Mouse (Mus musculus): ENCODE measurements at regions not wholly inside any gene's neighbourhood (a gene's known extent, or its start where the extent isn't known, plus 50 kb on each side); places are given as distances from the start of the nearest gene placed in this dataset.

DNA sequence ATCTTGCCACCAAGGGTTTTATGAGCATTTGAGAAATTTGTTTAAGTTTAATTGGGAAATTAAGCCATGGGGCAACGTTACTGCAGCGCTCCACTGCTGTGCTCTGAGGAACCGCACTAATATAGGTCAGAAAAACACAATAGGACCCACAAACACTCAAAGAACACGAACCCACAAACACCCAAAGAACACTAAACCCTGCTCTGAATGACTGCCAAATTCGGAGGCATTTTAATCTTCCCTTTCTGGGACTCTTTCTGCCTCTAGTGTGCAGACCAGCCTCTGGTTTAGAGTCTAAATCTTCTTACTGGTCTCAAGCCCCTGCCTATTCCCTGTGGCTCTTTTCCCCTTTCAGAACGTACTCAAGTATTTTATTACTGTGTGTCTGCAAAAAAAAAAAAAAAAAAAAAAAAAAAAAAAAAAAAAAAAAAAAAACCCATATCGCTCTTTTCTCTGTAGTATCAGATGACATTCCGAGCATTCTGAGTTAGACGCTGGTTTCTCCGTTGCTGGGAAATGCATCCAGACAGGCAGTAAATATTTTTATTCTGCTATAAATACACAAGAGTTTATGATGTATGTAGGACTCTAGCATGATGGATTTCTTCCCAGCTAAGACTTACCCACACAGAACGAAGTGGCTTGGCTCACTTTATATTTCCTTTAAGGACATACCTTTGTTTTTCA is 186.7 kb upstream of the Ednrb start:
- no peak for TF ChIP-seq POLR2A (IDR thresholded peaks at IDR 0.05; ENCODE audit: extremely low read depth, insufficient read depth, low read length)
- no peak for TF ChIP-seq CTCF (IDR thresholded peaks at IDR 0.05; ENCODE audit: low read depth, low read length)

All from liver, adult 2 months (tissue).